Mouse (Mus musculus) hindbrain, embryonic 16.5 days (tissue): ENCODE results near the gene Camta1. TPM values are rescaled to one million over a fixed set of nuclear protein-coding genes. Genes with fewer than 3 reads are reported as not detected.

ENCODE experiments used
- ATAC-seq: fragments of 200-750 bp; cut with Nextera tagmentation; 2 replicates; pipeline ENCODE4 v1.8.0; 2017; ENCODE audit warnings: moderate TSS enrichment, moderate library complexity
- H3K27ac ChIP-seq: fragments of 300-500 bp; sonication (generic); 2 replicates; pipeline ENCODE4 v1.5.1; 2014; ENCODE audit warnings: low read depth, mild to moderate bottlenecking, control low read depth, low read length, moderate library complexity
- H3K27me3 ChIP-seq: fragments of 300-500 bp; sonication (generic); replicated peaks from 2 replicates; pipeline ENCODE4 v1.6.1; 2014; ENCODE audit warnings: low read length; ENCODE audit not compliant: control insufficient read depth, insufficient read depth
- H3K36me3 ChIP-seq: fragments of 300-500 bp; sonication (generic); 2 replicates; pipeline ENCODE4 v1.6.1; 2014; ENCODE audit warnings: mild to moderate bottlenecking, low read length, moderate library complexity, mixed read lengths; ENCODE audit not compliant: control insufficient read depth, insufficient read depth
- H3K4me1 ChIP-seq: fragments of 300-500 bp; sonication (generic); 2 replicates; pipeline ENCODE4 v1.6.1; 2014; ENCODE audit warnings: low read depth, low read length; ENCODE audit not compliant: control insufficient read depth, insufficient read depth
- H3K4me2 ChIP-seq: fragments of 300-500 bp; sonication (generic); 2 replicates; pipeline ENCODE4 v1.6.1; 2014; ENCODE audit warnings: mild to moderate bottlenecking, low read length, control low read depth, moderate library complexity
- H3K4me3 ChIP-seq: fragments of 300-500 bp; sonication (generic); 2 replicates; pipeline ENCODE4 v1.5.1; 2014; ENCODE audit warnings: mild to moderate bottlenecking, low read length, control low read depth, moderate library complexity
- H3K9ac ChIP-seq: fragments of 300-500 bp; sonication (generic); 2 replicates; pipeline ENCODE4 v1.6.1; 2014; ENCODE audit warnings: low read depth, mild to moderate bottlenecking, control low read depth, low read length, moderate library complexity
- H3K9me3 ChIP-seq: fragments of 300-500 bp; sonication (generic); 2 replicates; pipeline ENCODE4 v1.6.1; 2014; ENCODE audit warnings: mild to moderate bottlenecking, low read length, moderate library complexity; ENCODE audit not compliant: control insufficient read depth
- WGBS: fragments of 180-500 bp; shearing (Covaris S2); extraction: QIAGEN DNeasy Blood & Tissue Kit; methylation state at CpG from one replicate; pipeline ENCODE4 v1.1.7; 2014; 5-methylcytosine and 5-hydroxymethylcytosine counted together
- polyA plus RNA-seq: library from polyadenylated mRNA; unstranded; fragments of >200 nt; fragmentation: Nextera tagmentation; extraction: Ambion mirVana; gene quantifications from 2 replicates; pipeline ENCODE4 v1.2.1, GENCODE M21; 2015

Gene Camta1
- polyA plus RNA-seq, 1 experiment from 2014 or later = 153 TPM

- no peaks in the 10 kb centered on the region for H3K9me3 ChIP-seq
- no peak overlapping the region for H3K27ac ChIP-seq
- H3K4me1 ChIP-seq = peaks cover 14% of the 10 kb centered on the region
- no peak overlapping the region for H3K4me3 ChIP-seq
- 85% methylated on average over 8 of the region's 8 CpGs for WGBS
- H3K4me2 ChIP-seq = no peak overlapping the region
- H3K9ac ChIP-seq = no peak overlapping the region
- H3K36me3 ChIP-seq = no peaks in the 10 kb centered on the region
- no peak for ATAC-seq
- no peaks in the 10 kb centered on the region for H3K27me3 ChIP-seq
These were observed 227.9 kb downstream of the Camta1 start for GRCm38 (mm10) chr4:151633795-151634194.

GRCm38 (mm10) chr4:151632321-151632720 is 229.4 kb downstream of the Camta1 start:
- H3K9me3 ChIP-seq = no peaks in the 10 kb centered on the region
- H3K9ac ChIP-seq = no peak overlapping the region
- no peaks in the 10 kb centered on the region for H3K27me3 ChIP-seq
- H3K36me3 ChIP-seq = no peaks in the 10 kb centered on the region
- peaks cover 8% of the 10 kb centered on the region for H3K4me1 ChIP-seq
- no peak overlapping the region for H3K4me2 ChIP-seq
- no peak for ATAC-seq
- no peak overlapping the region for H3K4me3 ChIP-seq
- 73% methylated on average over 6 of the region's 6 CpGs for WGBS
- H3K27ac ChIP-seq = no peak overlapping the region

- Histone ChIP-seq H3K27ac (no peak overlapping the region), H3K36me3 (no peaks in the 10 kb centered on the region), H3K27me3 (no peaks in the 10 kb centered on the region), H3K4me1 (peaks cover 7% of the 10 kb centered on the region), H3K4me3 (no peak overlapping the region), H3K4me2 (no peak overlapping the region), H3K9ac (no peak overlapping the region), H3K9me3 (no peaks in the 10 kb centered on the region)
- WGBS = 33% methylated on average over 10 of the region's 10 CpGs
- ATAC-seq = peak; percentile 34; the same call in 1 of the 2 replicates
These were observed 231.0 kb downstream of the Camta1 start for GRCm38 (mm10) chr4:151630664-151631063.

GRCm38 (mm10) chr4:151630231-151630630 is 231.4 kb downstream of the Camta1 start:
- Histone ChIP-seq H3K27ac (no peak overlapping the region), H3K9me3 (no peaks in the 10 kb centered on the region), H3K36me3 (no peaks in the 10 kb centered on the region), H3K9ac (no peak overlapping the region), H3K27me3 (no peaks in the 10 kb centered on the region), H3K4me1 (peaks cover 5% of the 10 kb centered on the region), H3K4me3 (no peak overlapping the region), H3K4me2 (no peak overlapping the region)
- WGBS = 44% methylated on average over 3 of the region's 3 CpGs
- no peak for ATAC-seq

- no peaks in the 10 kb centered on the region for H3K27me3 ChIP-seq
- WGBS = 44% methylated on average over 14 of the region's 14 CpGs
- H3K4me3 ChIP-seq = no peak overlapping the region
- no peak overlapping the region for H3K4me2 ChIP-seq
- no peak overlapping the region for H3K9ac ChIP-seq
- H3K9me3 ChIP-seq = no peaks in the 10 kb centered on the region
- H3K4me1 ChIP-seq = peaks cover 19% of the 10 kb centered on the region
- H3K36me3 ChIP-seq = no peaks in the 10 kb centered on the region
- no peak overlapping the region for H3K27ac ChIP-seq
- ATAC-seq = peak; percentile 75
These were observed 242.1 kb downstream of the Camta1 start for GRCm38 (mm10) chr4:151619541-151620016.

GRCm38 (mm10) chr4:151618420-151619310 is 243.0 kb downstream of the Camta1 start:
- Histone ChIP-seq H3K9ac (peak overlapping the region; percentile 31; the same call in 1 of the 2 replicates), H3K9me3 (no peaks in the 10 kb centered on the region; the same call in none of the 2 replicates), H3K4me2 (peak overlapping the region; percentile 31), H3K4me1 (peaks cover 19% of the 10 kb centered on the region), H3K36me3 (no peaks in the 10 kb centered on the region), H3K27ac (0 out of 2 replicates have a peak overlapping the region, but pooled peaks have one; percentile 7), H3K27me3 (no peaks in the 10 kb centered on the region), H3K4me3 (no peak overlapping the region)
- ATAC-seq = peak; percentile 58
- 28% methylated on average over 21 of the region's 21 CpGs for WGBS

- Histone ChIP-seq H3K4me2 (no peak overlapping the region), H3K9ac (no peak overlapping the region), H3K27me3 (no peaks in the 10 kb centered on the region), H3K4me3 (no peak overlapping the region), H3K27ac (no peak overlapping the region), H3K36me3 (no peaks in the 10 kb centered on the region), H3K9me3 (no peaks in the 10 kb centered on the region; the same call in none of the 2 replicates), H3K4me1 (peaks cover 2% of the 10 kb centered on the region)
- ATAC-seq = no peak
- 40% methylated on average over 6 of the region's 6 CpGs for WGBS
These were observed 250.1 kb downstream of the Camta1 start for GRCm38 (mm10) chr4:151611621-151612020.

- H3K27me3 ChIP-seq = no peaks in the 10 kb centered on the region
- no peak overlapping the region for H3K4me3 ChIP-seq
- H3K9me3 ChIP-seq = no peaks in the 10 kb centered on the region; the same call in none of the 2 replicates
- ATAC-seq = peak; percentile 56; the same call in 1 of the 2 replicates
- no peak overlapping the region for H3K27ac ChIP-seq
- 16% methylated on average over 8 of the region's 8 CpGs for WGBS
- peaks cover 2% of the 10 kb centered on the region for H3K4me1 ChIP-seq
- no peak overlapping the region for H3K4me2 ChIP-seq
- no peak overlapping the region for H3K9ac ChIP-seq
- H3K36me3 ChIP-seq = no peaks in the 10 kb centered on the region
These were observed 251.4 kb downstream of the Camta1 start for GRCm38 (mm10) chr4:151610266-151610665.

- no peaks in the 10 kb centered on the region for H3K27me3 ChIP-seq
These were observed 256.8 kb downstream of the Camta1 start for GRCm38 (mm10) chr4:151604907-151605306.

More at GRCm38 (mm10) chr4:151604907-151605306, 256.8 kb downstream of the Camta1 start:
- Histone ChIP-seq H3K9ac (no peak overlapping the region), H3K9me3 (no peaks in the 10 kb centered on the region), H3K27ac (no peak overlapping the region), H3K4me3 (no peak overlapping the region), H3K4me2 (no peak overlapping the region), H3K36me3 (no peaks in the 10 kb centered on the region), H3K4me1 (peaks cover 6% of the 10 kb centered on the region)
- WGBS = 44% methylated on average over 6 of the region's 6 CpGs
- ATAC-seq = peak; percentile 32; the same call in 1 of the 2 replicates
